Mouse (Mus musculus): ENCODE data around the gene Tbc1d13. TPM values are rescaled to one million over a fixed set of nuclear protein-coding genes. Genes with fewer than 3 reads are reported as not detected.

The Tbc1d13 gene
- polyA plus RNA-seq (2015; fragmentation: Nextera tagmentation; extraction: Ambion mirVana), result 5.2 and 5.4 TPM in 2 replicates

DNA sequence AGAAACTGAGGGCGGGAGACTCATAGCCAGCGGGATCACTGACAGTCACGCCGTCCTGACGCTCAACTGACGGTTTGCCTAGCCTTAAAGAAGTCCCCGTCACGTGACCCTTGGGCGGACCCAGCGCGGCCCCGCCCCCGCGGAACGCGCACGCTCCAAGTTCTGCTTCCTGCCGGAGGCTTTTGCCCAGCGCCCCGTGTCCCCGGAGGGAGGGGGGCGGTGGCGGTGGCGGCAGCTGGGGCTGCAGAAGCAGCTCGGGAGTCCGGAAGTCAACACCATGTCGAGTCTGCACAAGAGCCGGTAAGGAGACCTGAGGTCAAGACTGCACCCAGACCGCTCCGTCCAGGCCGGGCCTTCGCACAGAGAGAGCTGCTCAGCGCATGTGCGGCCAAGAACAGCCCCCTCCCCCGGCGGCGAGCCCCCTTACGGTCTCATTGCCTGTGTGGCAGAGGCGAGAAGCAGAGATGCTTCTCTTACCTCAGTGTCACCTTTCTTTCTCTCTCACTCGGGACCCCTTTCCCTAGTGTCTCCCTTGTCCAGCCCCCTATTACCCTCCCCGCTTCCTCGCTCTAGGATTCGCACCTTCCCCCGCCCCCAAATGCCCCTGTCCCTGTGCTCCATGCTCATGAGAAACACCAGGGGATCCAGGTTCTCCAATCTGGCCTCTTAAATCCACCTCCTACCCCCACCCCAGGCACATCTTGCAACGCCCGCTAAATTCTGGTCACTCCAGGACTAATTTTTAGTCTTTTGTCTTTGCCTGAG lies at the start of gene Tbc1d13:
Gene Tbc1d13 (plus strand): TSS at position 134 of the 765 bp plus-strand sequence.
- Histone ChIP-seq H3K9ac (ENCODE audit: low read length) (peak within 1 kb of the TSS; percentile 88), H3K9me3 (replicated peaks; ENCODE audit: control insufficient read depth, low read length) (no peaks in the 10 kb centered on the region), H3K4me1 (ENCODE audit: control insufficient read depth, insufficient read depth, low read length) (peaks cover 21% of the 10 kb centered on the region), H3K36me3 (ENCODE audit: control insufficient read depth, insufficient read depth, low read length) (no peaks in the 10 kb centered on the region), H3K27me3 (ENCODE audit: control insufficient read depth, insufficient read depth, low read length) (no peaks in the 10 kb centered on the region), H3K4me2 (ENCODE audit: low read depth, low read length) (peak within 1 kb of the TSS; percentile 76), H3K4me3 (replicated peaks; ENCODE audit: low read length) (peak within 1 kb of the TSS; percentile 90), H3K27ac (ENCODE audit: low read length) (peak within 1 kb of the TSS; percentile 90)
- under 1% methylated on average over 46 of the region's 46 CpGs for WGBS
- peak; percentile 96 for ATAC-seq (ENCODE audit: insufficient read depth, low FRiP score)

DNA sequence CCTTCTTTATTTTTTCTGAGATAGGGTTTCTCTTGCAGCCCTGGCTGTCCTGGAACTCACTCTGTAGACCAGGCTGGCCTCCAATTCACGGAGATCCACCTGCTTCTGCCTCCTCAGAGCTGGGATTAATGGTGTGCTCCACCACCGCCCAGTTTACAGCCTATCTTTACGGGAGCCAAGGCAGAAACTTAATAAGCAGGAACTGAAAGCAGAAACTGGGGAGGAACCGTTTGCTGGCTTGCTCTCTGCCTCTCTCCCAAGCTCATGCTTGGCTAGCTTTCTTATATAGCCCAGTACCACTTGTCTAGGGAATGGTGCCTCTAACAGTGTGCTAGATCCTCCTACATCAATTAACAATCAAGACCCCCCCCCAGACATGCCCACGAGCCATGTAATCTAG lies 49.4 kb upstream of the Tbc1d13 start:
- no peaks in the 10 kb centered on the region for H3K36me3 ChIP-seq (ENCODE audit: control insufficient read depth, insufficient read depth, low read length)
- 63% methylated on average over 5 of the region's 5 CpGs for WGBS
- no peak overlapping the region for H3K9ac ChIP-seq (ENCODE audit: low read length)
- no peaks in the 10 kb centered on the region for H3K9me3 ChIP-seq (replicated peaks; ENCODE audit: control insufficient read depth, low read length)
- H3K27me3 ChIP-seq (ENCODE audit: control insufficient read depth, insufficient read depth, low read length), result no peaks in the 10 kb centered on the region
- H3K4me1 ChIP-seq (ENCODE audit: control insufficient read depth, insufficient read depth, low read length), result no peaks in the 10 kb centered on the region
- H3K4me3 ChIP-seq (replicated peaks; ENCODE audit: low read length), result no peak overlapping the region
- H3K4me2 ChIP-seq (ENCODE audit: low read depth, low read length), result peak overlapping the region; percentile 42; the same call in 1 of the 2 replicates
- no peak for ATAC-seq (ENCODE audit: insufficient read depth, low FRiP score)
- no peak overlapping the region for H3K27ac ChIP-seq (ENCODE audit: low read length)

DNA sequence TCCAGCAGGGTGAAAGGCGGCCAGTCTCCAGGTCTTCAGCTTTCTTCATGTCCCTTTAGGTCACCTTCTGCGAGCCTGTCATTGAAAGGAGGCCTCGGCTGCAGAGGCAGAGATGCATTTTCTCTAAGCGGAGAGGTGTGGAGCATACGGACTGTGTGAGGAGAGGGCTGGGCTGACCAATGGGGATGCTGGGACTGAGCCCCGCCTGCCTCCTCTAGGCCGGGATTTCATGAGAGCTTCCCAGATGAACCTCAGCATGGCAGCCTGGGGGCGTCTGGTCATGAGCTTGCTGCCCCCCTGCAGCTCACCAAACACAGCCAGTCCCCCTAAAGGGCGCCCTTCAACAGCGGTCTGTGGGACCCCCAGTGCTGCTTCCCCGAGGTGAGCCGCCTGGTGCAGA lies 48.9 kb upstream of the Tbc1d13 start:
- Histone ChIP-seq H3K36me3 (ENCODE audit: control insufficient read depth, insufficient read depth, low read length) (no peaks in the 10 kb centered on the region), H3K4me3 (replicated peaks; ENCODE audit: low read length) (peak overlapping the region; percentile 29), H3K9me3 (replicated peaks; ENCODE audit: control insufficient read depth, low read length) (no peaks in the 10 kb centered on the region), H3K9ac (ENCODE audit: low read length) (peak overlapping the region; percentile 51; the same call in 1 of the 2 replicates), H3K4me2 (ENCODE audit: low read depth, low read length) (peak overlapping the region; percentile 42), H3K27ac (ENCODE audit: low read length) (no peak overlapping the region), H3K27me3 (ENCODE audit: control insufficient read depth, insufficient read depth, low read length) (no peaks in the 10 kb centered on the region), H3K4me1 (ENCODE audit: control insufficient read depth, insufficient read depth, low read length) (no peaks in the 10 kb centered on the region)
- 15% methylated on average over 12 of the region's 12 CpGs for WGBS
- ATAC-seq (ENCODE audit: insufficient read depth, low FRiP score), result peak; percentile 55; the same call in 1 of the 2 replicates

DNA sequence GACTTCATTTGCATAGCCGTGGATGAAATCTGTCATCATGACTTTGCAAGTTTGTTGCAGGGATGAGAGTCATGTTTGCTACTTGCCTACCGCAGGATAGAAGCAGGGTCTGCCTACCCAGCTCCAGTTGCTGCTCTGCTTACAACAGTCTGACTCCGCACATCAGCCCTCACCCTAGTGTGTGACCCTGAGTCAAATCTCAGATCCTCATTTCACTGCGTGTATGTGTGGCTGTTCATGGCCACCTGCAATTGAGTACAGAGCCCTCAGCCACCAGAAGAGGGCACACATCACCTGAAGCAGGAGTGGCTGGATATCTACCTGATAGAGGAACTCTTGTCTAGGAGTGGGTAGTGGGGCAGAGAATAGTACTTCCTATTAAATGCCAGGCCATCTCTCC lies 46.2 kb upstream of the Tbc1d13 start:
- WGBS, result 92% methylated on average over 4 of the region's 4 CpGs
- H3K27ac ChIP-seq (ENCODE audit: low read length), result no peak overlapping the region

DNA sequence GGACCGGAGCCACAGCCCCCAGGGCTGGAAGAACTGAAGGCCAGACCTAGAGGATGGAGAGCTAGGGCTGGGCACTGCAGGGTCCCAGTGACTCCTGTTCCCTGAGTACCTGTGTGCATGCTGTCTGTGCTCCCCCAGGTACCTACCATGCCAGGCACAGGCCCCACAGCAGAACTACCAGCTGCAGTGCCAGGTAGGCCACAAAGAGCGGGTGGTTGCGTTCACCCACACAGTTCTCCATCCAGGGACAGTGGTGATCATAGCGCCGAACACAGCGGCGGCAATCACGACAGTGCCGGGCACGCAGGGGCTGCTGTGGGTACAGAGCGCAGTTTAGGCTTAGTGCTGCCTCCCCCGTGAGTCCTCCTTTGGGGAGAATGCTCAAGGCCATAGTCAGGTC lies 42.0 kb upstream of the Tbc1d13 start:
- ATAC-seq (ENCODE audit: insufficient read depth, low FRiP score), result no peak
- 95% methylated on average over 12 of the region's 12 CpGs for WGBS

More for the DNA sequence above, 46.2 kb upstream of the Tbc1d13 start:
- Histone ChIP-seq H3K9ac (ENCODE audit: low read length) (no peak overlapping the region), H3K9me3 (replicated peaks; ENCODE audit: control insufficient read depth, low read length) (no peaks in the 10 kb centered on the region), H3K4me2 (ENCODE audit: low read depth, low read length) (no peak overlapping the region), H3K36me3 (ENCODE audit: control insufficient read depth, insufficient read depth, low read length) (no peaks in the 10 kb centered on the region), H3K27me3 (ENCODE audit: control insufficient read depth, insufficient read depth, low read length) (no peaks in the 10 kb centered on the region), H3K4me3 (replicated peaks; ENCODE audit: low read length) (no peak overlapping the region), H3K4me1 (ENCODE audit: control insufficient read depth, insufficient read depth, low read length) (no peaks in the 10 kb centered on the region)
- ATAC-seq (ENCODE audit: insufficient read depth, low FRiP score), result no peak

DNA sequence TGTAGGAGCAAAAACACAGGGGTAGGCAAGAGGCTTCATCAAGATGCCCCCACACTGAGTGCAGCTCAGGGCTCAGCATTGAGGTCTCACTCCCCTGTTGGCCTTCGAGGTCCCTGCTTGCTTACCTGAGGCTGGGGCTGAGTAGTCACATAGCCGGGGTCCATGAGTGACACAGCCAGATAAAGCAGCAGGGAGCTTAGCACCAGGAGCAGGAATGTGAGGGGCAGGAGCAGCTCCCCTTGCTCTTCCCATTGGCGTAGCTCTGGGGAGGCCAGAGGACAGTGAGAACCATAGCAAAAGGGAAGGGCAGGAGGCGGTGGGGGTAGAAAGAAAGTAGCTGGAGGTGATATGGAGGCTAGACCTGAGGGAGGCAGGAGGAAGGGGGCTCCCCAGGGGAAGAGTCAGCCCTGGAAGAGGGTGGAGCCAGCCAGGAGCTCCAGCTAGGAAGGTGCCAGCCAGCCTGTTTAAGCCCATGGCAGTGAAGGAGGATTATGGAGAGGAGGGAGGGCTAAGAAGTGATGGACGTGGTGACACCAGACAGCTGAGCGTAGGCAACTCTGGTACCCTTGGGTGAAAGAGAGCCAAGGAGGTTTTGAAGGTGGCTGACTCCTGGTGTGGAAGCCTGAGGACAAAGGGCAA lies 41.1 kb upstream of the Tbc1d13 start:
- H3K27me3 ChIP-seq (ENCODE audit: control insufficient read depth, insufficient read depth, low read length), result no peaks in the 10 kb centered on the region
- 43% methylated on average over 6 of the region's 6 CpGs for WGBS
- H3K36me3 ChIP-seq (ENCODE audit: control insufficient read depth, insufficient read depth, low read length), result no peaks in the 10 kb centered on the region
- H3K4me1 ChIP-seq (ENCODE audit: control insufficient read depth, insufficient read depth, low read length), result no peaks in the 10 kb centered on the region
- no peaks in the 10 kb centered on the region for H3K9me3 ChIP-seq (replicated peaks; ENCODE audit: control insufficient read depth, low read length)
- peak overlapping the region; percentile 87 for H3K4me2 ChIP-seq (ENCODE audit: low read depth, low read length)
- no peak for ATAC-seq (ENCODE audit: insufficient read depth, low FRiP score)
- H3K27ac ChIP-seq (ENCODE audit: low read length), result no peak overlapping the region
- peak overlapping the region; percentile 85; the same call in 1 of the 2 replicates for H3K9ac ChIP-seq (ENCODE audit: low read length)
- H3K4me3 ChIP-seq (replicated peaks; ENCODE audit: low read length), result peak overlapping the region; percentile 69

More for the DNA sequence above, 42.0 kb upstream of the Tbc1d13 start:
- no peaks in the 10 kb centered on the region for H3K4me1 ChIP-seq (ENCODE audit: control insufficient read depth, insufficient read depth, low read length)
- H3K36me3 ChIP-seq (ENCODE audit: control insufficient read depth, insufficient read depth, low read length), result no peaks in the 10 kb centered on the region
- no peak overlapping the region for H3K9ac ChIP-seq (ENCODE audit: low read length)
- H3K4me2 ChIP-seq (ENCODE audit: low read depth, low read length), result no peak overlapping the region
- H3K4me3 ChIP-seq (replicated peaks; ENCODE audit: low read length), result no peak overlapping the region
- no peaks in the 10 kb centered on the region for H3K9me3 ChIP-seq (replicated peaks; ENCODE audit: control insufficient read depth, low read length)
- H3K27ac ChIP-seq (ENCODE audit: low read length), result no peak overlapping the region
- no peaks in the 10 kb centered on the region for H3K27me3 ChIP-seq (ENCODE audit: control insufficient read depth, insufficient read depth, low read length)

DNA sequence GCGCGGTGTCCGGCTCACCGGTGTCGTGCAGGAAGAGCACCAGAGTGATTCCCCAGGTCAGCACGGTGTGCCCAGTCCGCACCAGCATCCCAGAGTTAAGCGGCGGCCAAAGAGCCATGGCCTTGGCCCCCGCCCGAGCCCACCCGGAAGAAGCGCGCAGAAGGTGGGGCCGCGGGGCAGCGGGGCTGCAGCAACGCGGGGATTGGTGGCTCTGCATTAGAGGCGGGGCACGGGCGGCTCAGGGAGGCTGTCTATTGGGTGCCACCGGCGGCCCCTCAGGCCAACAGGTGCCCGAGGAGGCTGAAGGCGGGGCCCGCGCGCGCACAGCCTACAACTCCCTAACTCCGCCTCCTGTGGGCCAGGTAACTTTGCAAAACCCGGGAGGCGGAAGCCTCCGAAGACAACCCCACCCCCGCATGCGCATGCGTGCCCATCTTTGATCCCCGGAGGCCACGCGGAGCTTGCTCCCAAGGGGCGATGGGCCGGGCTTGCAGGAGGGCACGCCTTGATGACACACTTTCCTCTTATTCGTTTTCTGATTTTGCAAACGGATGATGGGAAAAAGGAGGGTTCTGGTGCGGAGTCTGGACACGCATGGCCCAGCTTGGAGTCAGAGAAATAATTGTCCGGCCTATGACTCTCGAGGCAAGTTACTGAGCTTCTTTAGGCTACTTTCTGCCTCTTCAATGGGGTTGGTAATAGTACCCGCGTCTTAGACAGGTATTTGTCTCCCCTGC lies 39.9 kb upstream of the Tbc1d13 start, which contains the start of gene Zdhhc12:
Gene Zdhhc12 (minus strand): TSS at position 178 of the 737 bp plus-strand sequence.
- Histone ChIP-seq H3K9me3 (replicated peaks; ENCODE audit: control insufficient read depth, low read length) (no peaks in the 10 kb centered on the region), H3K4me2 (ENCODE audit: low read depth, low read length) (peak within 1 kb of the TSS; percentile 87), H3K4me1 (ENCODE audit: control insufficient read depth, insufficient read depth, low read length) (no peaks in the 10 kb centered on the region), H3K27ac (ENCODE audit: low read length) (peak within 1 kb of the TSS; percentile 82), H3K27me3 (ENCODE audit: control insufficient read depth, insufficient read depth, low read length) (no peaks in the 10 kb centered on the region), H3K36me3 (ENCODE audit: control insufficient read depth, insufficient read depth, low read length) (no peaks in the 10 kb centered on the region), H3K9ac (ENCODE audit: low read length) (peak within 1 kb of the TSS; percentile 85), H3K4me3 (replicated peaks; ENCODE audit: low read length) (peak within 1 kb of the TSS; percentile 69)
- ATAC-seq (ENCODE audit: insufficient read depth, low FRiP score), result peak; percentile 98
- WGBS, result under 1% methylated on average over 51 of the region's 51 CpGs

DNA sequence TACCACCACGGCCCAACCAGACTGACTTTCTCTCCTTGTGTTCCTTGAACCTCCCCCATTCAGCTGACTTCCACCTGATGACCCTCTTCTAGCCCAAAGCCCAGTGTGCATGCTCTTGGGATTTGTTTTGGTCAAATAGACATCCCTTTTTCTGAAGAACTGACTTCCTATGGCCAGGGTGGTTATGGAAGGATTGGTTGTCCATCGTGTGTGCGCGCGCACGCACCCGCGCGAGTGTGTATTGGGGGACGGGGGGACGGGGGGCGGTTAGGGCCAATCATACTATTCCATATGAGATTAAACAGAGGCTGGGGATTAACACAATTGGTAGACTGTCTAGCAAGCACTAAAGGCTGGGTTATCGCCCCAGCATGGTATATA lies 39.3 kb upstream of the Tbc1d13 start:
- Histone ChIP-seq H3K36me3 (ENCODE audit: control insufficient read depth, insufficient read depth, low read length) (no peaks in the 10 kb centered on the region), H3K4me3 (replicated peaks; ENCODE audit: low read length) (peak overlapping the region; percentile 69), H3K4me1 (ENCODE audit: control insufficient read depth, insufficient read depth, low read length) (no peaks in the 10 kb centered on the region), H3K27ac (ENCODE audit: low read length) (peak overlapping the region; percentile 82), H3K9me3 (replicated peaks; ENCODE audit: control insufficient read depth, low read length) (no peaks in the 10 kb centered on the region), H3K4me2 (ENCODE audit: low read depth, low read length) (peak overlapping the region; percentile 87), H3K9ac (ENCODE audit: low read length) (peak overlapping the region; percentile 85), H3K27me3 (ENCODE audit: control insufficient read depth, insufficient read depth, low read length) (no peaks in the 10 kb centered on the region)
- WGBS, result under 1% methylated on average over 13 of the region's 13 CpGs
- no peak for ATAC-seq (ENCODE audit: insufficient read depth, low FRiP score)

Data from stomach, embryonic 16.5 days (tissue).